Mouse (Mus musculus): Measurements from ENCODE around the gene Tomm6. TPM values are rescaled to one million over a fixed set of nuclear protein-coding genes. Genes with fewer than 3 reads are reported as not detected.
A peak's percentile ranks its signal among the peaks of the same experiment; 100 is the strongest.

The Tomm6 gene
- polyA plus RNA-seq, 1 experiment from 2014 or later: 275 TPM

DNA sequence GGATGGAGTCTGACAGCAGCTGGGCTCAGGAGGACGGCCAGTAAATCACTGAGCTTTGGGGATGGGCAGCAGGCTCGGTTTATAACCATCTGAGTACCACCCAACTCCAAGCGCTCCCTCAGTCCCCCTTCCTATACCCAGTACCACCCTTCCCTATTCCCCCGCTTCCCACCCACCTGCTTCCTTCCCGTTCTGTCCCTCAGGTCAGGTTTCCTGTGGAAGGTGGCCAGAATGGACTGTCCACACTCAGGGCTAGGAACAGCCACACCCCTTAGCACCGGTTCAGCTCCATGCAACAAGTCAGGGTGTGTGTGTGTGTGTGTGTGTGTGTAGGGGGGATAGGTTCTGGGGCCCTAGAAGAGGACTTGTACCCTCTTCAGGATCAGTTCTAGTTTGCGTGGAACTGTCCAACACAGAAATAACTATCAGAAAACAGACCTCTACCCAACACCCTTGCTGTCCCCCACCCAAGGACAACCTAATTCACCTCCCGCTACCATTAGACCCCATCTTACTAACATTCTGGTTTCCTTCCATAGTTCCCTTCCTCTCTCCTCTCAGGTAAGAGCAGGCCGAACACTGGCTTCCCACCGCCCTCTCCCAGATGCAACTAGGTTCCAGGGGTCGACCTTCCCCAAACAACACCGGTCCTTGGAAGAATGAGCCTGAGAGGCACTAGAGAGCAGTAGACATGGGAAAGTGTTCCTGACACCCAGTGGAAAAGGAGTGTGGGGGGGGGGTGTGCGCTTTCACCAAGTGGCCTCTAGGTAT lies 5.7 kb upstream of the Tomm6 start:
- TF ChIP-seq EP300 (IDR thresholded peaks at IDR 0.05; ENCODE audit: low read depth) (no peak), CTCF (IDR thresholded peaks at IDR 0.05; ENCODE audit: low read depth) (no peak)
- Histone ChIP-seq H3K9ac (replicated peaks) (no peak overlapping the region; the same call in 1 of the 2 replicates), H3K27me3 (ENCODE audit: insufficient read depth, low read length) (peaks cover 10% of the 10 kb centered on the region), H3K4me3 (ENCODE audit: low read depth, low read length) (peak overlapping the region; percentile 58), H3K4me1 (ENCODE audit: insufficient read depth) (peaks cover 16% of the 10 kb centered on the region), H3K36me3 (replicated peaks; ENCODE audit: insufficient read depth, low read length) (no peaks in the 10 kb centered on the region), H3K9me3 (ENCODE audit: low read length) (no peaks in the 10 kb centered on the region), H3K27ac (ENCODE audit: low read depth) (no peak overlapping the region), H3K4me2 (ENCODE audit: low read depth, low read length) (peak overlapping the region; percentile 88)
- WGBS (ENCODE audit: insufficient replicate concordance): 56% methylated on average over 13 of the region's 13 CpGs
- ATAC-seq (no peak), DNase-seq (no peak)

DNA sequence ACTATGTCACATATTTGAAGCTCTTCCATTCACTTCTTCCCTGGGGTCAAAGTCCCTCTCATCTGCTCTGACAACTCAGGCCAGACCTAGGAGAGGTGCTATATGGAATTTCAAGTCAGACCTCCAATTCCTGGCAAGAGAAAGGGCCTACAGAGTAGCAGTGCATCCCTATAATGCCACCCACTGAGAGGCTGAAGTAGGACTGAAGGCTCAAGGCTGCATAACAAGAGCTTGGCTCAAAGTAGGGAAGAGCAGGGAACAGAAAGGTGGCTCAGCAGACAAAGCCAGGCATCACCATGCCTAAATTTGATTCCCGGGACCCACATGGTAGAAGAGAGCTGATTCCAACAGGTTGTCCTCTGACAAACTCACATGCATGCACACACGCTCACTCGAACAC lies 3.5 kb upstream of the Tomm6 start:
- ATAC-seq: no peak
- TF ChIP-seq EP300 (IDR thresholded peaks at IDR 0.05; ENCODE audit: low read depth) (no peak), CTCF (IDR thresholded peaks at IDR 0.05; ENCODE audit: low read depth) (no peak)
- no peak for DNase-seq
- no peak overlapping the region for H3K9ac ChIP-seq (replicated peaks)
- WGBS (ENCODE audit: insufficient replicate concordance): 82% methylated on average over 3 of the region's 3 CpGs
- no peaks in the 10 kb centered on the region for H3K9me3 ChIP-seq (ENCODE audit: low read length)
- no peak overlapping the region for H3K4me2 ChIP-seq (ENCODE audit: low read depth, low read length)
- peaks cover 10% of the 10 kb centered on the region for H3K27me3 ChIP-seq (ENCODE audit: insufficient read depth, low read length)
- no peak overlapping the region for H3K4me3 ChIP-seq (ENCODE audit: low read depth, low read length)
- no peak overlapping the region for H3K27ac ChIP-seq (ENCODE audit: low read depth)
- no peaks in the 10 kb centered on the region for H3K36me3 ChIP-seq (replicated peaks; ENCODE audit: insufficient read depth, low read length)
- H3K4me1 ChIP-seq (ENCODE audit: insufficient read depth): peaks cover 24% of the 10 kb centered on the region

DNA sequence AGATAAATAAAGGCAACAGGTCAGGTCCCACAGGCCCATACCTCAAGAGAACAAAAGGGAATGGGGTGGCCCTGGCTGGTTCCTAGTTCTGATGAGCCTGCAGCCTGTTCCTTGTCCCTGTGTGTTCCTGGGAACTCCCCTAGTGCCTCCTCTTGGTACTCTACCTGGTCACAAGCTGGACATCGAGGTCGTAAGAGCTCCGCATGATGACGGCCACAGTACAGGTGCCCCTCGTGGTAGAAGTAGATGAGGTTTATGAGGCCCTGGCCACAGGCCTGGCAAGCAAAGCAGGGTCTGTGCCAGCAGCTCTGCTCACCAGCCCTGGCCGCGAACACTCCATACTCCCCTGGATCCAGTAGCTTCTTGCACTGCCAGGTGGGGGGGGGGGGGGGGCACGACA lies 1.7 kb upstream of the Tomm6 start:
- Histone ChIP-seq H3K4me2 (ENCODE audit: low read depth, low read length) (0 out of 2 replicates have a peak overlapping the region, but pooled peaks have one; percentile 100), H3K36me3 (replicated peaks; ENCODE audit: insufficient read depth, low read length) (0 out of 2 replicates have a peak, but pooled peaks cover 12% of the 10 kb centered on the region), H3K4me1 (ENCODE audit: insufficient read depth) (peaks cover 19% of the 10 kb centered on the region), H3K9me3 (ENCODE audit: low read length) (no peaks in the 10 kb centered on the region), H3K27me3 (ENCODE audit: insufficient read depth, low read length) (0 out of 2 replicates have a peak, but pooled peaks cover 2% of the 10 kb centered on the region), H3K27ac (ENCODE audit: low read depth) (no peak overlapping the region), H3K4me3 (ENCODE audit: low read depth, low read length) (no peak overlapping the region), H3K9ac (replicated peaks) (no peak overlapping the region)
- no peak for TF ChIP-seq CTCF (IDR thresholded peaks at IDR 0.05; ENCODE audit: low read depth)
- TF ChIP-seq EP300 (IDR thresholded peaks at IDR 0.05; ENCODE audit: low read depth): no peak
- DNase-seq (no peak), ATAC-seq (no peak)
- 94% methylated on average over 7 of the region's 8 CpGs for WGBS (ENCODE audit: insufficient replicate concordance)

- TF ChIP-seq CTCF (IDR thresholded peaks at IDR 0.05; ENCODE audit: low read depth) (peak; percentile 15; the same call in 1 of the 2 replicates), EP300 (IDR thresholded peaks at IDR 0.05; ENCODE audit: low read depth) (no peak)
- Histone ChIP-seq H3K4me3 (ENCODE audit: low read depth, low read length) (peak within 1 kb of the TSS; percentile 82), H3K4me1 (ENCODE audit: insufficient read depth) (peaks cover 13% of the 10 kb centered on the region), H3K27me3 (ENCODE audit: insufficient read depth, low read length) (0 out of 2 replicates have a peak, but pooled peaks cover 2% of the 10 kb centered on the region), H3K4me2 (ENCODE audit: low read depth, low read length) (peak within 1 kb of the TSS; percentile 100), H3K9me3 (ENCODE audit: low read length) (no peaks in the 10 kb centered on the region), H3K9ac (replicated peaks) (peak within 1 kb of the TSS; percentile 79), H3K27ac (ENCODE audit: low read depth) (peak within 1 kb of the TSS; percentile 84), H3K36me3 (replicated peaks; ENCODE audit: insufficient read depth, low read length) (peaks cover 22% of the 10 kb centered on the region)
- ATAC-seq: peak; percentile 40
- peak; percentile 76 for DNase-seq
- WGBS (ENCODE audit: insufficient replicate concordance): 1% methylated on average over 48 of the region's 58 CpGs
Observed at GRCm38 (mm10) chr17:47688608-47689575, 706 bp upstream of the Tomm6 start, which contains the start of gene Frs3. Gene Frs3 (plus strand): TSS chr17:47689030.

DNA sequence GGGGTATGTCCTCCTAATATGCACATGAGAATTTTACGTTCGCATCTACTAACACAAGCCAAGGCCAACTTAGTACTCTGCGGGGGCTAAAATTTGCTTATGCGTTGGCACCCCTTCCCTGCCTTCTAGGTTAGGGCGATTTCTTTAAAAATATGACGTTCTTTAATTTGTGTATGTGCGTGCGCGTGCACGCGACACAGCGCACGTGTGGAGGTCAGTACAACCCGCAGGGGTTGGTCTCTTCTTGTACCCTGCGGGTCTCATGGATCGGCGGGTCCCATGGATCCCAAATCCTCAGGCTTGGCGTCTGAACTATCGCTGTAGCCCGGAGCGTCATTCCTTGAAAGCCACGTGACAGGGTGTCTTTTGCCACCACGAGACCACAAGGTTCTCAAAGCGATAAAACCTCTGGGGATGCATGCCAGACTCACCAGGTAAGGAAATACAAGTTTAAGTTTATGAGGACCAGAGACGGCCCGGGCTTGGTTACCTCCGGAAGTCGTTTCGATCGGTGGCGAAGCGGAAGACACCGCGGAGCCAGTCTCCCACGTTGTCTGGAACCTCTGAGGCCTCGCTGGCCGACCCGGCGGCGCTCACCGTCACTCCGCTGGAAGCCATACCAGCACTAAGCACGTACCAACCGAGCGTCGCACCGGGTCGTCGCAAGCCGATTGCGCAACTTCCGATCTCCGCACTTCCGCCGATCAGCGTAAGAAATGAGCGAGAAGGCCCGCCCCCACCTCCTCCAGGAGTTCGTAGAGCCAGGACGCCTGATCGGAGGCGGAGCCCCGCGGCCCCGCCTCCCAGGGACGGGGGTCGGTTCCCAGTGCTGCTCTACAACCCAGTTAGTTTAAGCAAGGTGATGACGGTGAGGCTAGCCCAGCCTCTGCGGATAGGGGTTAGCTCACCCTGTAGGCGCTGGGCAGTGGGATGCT lies 510 bp downstream of the Tomm6 start:
- H3K27me3 ChIP-seq (ENCODE audit: insufficient read depth, low read length): 0 out of 2 replicates have a peak, but pooled peaks cover 2% of the 10 kb centered on the region
- H3K4me1 ChIP-seq (ENCODE audit: insufficient read depth): peaks cover 13% of the 10 kb centered on the region
- peaks cover 24% of the 10 kb centered on the region for H3K36me3 ChIP-seq (replicated peaks; ENCODE audit: insufficient read depth, low read length)
- no peak for TF ChIP-seq CTCF (IDR thresholded peaks at IDR 0.05; ENCODE audit: low read depth)
- TF ChIP-seq EP300 (IDR thresholded peaks at IDR 0.05; ENCODE audit: low read depth): peak; percentile 54; the same call in 1 of the 2 replicates
- WGBS (ENCODE audit: insufficient replicate concordance): under 1% methylated on average over 70 of the region's 70 CpGs
- H3K4me2 ChIP-seq (ENCODE audit: low read depth, low read length): peak overlapping the region; percentile 100
- no peaks in the 10 kb centered on the region for H3K9me3 ChIP-seq (ENCODE audit: low read length)
- DNase-seq (peak; percentile 95), ATAC-seq (peak; percentile 95)
- H3K27ac ChIP-seq (ENCODE audit: low read depth): peak overlapping the region; percentile 84
- peak overlapping the region; percentile 82 for H3K4me3 ChIP-seq (ENCODE audit: low read depth, low read length)
- H3K9ac ChIP-seq (replicated peaks): peak overlapping the region; percentile 79

Data from liver, postnatal 0 days (tissue).